Mouse (Mus musculus) layer of hippocampus, postnatal 25 days (tissue): ENCODE results near the gene Ccdc93. TPM values are rescaled to one million over a fixed set of nuclear protein-coding genes. Genes with fewer than 3 reads are reported as not detected.
A peak's percentile ranks its signal among the peaks of the same experiment; 100 is the strongest.

Source experiments
- DNase-seq, 2 experiments: peaks; one replicate each; pipeline ENCODE4 v3.0.0; 2022; ENCODE audit warnings: mixed read lengths in 2 of 2, low spot score in 1 of 2; ENCODE audit errors: extremely low spot score in 1 of 2
- total RNA-seq, 2 experiments: library from RNA; stranded (reverse); gene quantifications; 2 replicates each; pipeline ENCODE4 v1.2.3; 2021

Gene Ccdc93
- total RNA-seq, 2 experiments from 2014 or later: 25.3 to 29.1 TPM

DNA sequence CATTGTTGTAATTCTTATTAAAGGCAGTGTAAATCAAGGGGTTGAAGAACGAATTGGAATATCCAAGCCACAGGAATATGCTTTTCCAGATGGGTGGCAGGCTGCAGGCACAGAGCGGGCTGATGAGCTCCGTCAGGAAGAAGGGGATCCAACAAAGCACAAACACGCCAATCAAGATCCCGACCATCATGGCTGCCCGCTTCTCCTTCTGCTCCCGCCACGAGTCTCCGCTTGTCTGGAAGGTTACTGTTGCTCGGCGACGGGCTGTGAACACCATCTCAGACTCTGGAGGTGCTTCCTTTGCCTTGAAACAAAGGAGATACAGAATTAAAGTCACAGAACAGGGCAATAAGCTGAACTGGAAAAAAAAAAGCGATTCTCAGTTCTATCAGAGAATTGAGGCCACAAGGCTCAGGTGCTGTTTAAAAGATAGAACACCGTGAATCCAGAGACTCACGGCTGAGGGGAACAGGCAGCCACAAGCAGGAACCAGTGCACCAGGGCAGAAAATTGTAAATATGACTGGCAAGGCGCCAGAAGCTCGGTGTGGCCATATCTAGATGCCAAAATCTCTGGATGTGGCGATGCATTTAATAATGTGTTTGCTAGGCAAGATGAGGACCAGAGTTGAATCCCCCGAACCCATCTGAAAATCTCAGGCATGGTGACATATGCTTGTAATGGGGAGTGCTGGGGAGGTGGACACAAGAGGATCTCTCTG, 79.7 kb downstream of the Ccdc93 start:
- DNase-seq: no peak

DNA sequence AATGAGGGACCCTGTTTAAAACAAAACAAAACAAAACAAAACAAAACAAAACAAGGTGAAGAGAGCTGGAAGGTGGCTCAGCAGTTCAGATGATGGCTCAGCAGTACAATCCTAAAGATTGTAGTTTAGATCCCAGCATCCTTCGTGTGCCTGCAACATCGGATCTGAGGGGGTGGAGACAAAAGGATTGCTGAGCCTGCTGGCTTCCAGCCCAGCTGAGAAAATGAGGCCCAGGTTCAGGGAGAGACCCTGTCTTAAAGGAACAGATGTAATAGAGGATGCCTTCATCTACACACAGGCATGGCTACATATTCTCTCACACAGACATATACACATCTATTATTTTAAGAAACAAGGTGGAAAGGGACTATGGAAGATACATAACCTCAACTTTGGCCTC, 80.3 kb downstream of the Ccdc93 start:
- no peak for DNase-seq

DNA sequence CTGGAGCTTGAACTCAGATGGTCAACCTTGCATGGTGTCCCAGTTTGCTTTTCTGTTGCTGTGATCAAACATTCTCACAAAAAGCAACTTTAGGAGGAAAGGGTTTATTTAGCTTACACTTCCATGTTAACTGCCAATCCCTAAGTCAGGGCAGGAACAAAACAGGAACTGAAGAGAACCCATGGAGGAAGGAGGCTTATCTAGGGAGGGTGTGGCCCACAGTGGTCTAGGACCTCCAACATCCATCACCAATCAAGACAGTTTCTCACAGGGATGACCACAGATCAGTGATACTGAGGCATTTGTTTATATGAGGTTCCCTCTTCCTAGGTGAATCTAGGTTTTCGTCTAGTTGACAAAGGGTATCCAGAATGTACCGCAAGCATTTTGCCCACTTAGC, 81.1 kb downstream of the Ccdc93 start:
- no peak for DNase-seq

DNA sequence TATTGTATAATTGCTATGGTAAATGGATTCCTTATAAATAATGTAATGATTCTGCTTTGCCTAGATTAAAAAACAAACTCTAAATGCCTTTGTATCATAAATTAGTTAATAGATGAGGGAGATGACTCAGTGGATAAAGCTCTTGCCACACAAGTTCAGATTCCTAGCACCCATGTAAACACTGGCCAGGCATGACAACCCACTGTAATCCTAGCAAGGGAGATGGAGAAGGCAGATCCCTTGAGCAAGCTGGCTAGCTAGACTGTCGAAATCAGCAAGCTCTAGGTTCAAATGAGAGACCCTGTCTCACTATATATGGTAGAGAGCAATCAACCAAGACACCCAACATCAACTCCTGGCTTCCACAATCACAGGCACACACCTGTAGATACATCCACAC, 87.8 kb downstream of the Ccdc93 start:
- DNase-seq: no peak

DNA sequence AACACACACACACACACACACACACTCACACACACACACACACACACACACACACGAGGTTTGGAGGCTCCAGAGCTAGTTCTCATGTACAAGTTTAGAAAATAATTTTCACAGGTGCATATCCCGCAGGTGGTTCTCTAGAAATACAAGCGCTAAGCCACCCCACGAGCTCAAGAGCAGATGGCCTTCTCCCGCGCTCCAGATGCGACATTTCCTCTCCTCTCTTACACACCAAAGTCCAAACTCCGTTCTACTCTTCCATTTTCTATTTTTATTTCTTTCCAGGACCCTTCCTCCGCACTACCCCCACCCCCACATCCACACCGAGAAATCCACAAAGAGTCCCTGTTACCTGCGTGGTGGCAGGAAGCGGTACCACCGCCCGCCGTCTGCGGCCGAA, 96.2 kb downstream of the Ccdc93 start:
- no peak for DNase-seq

DNA sequence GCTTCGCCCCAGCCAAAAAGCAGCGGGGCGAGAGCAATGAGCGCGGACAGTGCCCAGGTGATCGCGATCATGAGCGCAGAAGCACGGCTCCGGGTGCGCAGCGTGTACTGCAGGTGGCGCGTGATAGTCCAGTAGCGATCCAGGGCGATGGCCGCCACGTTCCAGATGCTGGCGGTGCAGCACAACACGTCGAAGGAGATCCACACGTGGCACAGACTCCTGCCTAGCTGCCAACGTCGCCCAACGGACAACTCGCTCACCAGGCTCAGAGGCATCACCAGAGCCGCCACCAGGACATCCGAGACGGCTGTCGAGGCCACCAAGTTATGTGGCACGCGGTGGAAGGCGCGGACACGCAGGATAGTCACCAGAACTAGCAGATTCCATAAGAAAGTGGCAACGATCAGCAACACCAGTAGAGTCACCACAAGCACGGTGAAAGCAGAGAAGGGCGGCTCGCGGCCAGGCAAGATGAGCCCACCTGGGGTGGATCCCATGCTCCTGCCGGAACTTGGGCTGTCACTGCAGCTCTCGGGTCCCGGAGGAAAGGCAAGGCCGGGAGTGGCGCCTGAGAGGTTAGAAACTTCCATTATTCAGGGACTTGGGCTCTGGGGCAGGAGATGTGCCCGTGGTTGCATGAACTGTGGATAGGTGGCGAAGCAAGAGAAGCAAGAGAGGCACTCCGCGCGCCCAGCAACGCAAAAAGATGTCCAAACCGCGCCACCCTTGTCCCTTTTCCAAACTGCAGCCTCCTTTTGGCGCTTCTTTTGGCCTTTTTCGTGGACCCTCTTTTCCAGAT, 97.0 kb downstream of the Ccdc93 start:
- DNase-seq: peak in 1 of 2 experiments; percentile 18

DNA sequence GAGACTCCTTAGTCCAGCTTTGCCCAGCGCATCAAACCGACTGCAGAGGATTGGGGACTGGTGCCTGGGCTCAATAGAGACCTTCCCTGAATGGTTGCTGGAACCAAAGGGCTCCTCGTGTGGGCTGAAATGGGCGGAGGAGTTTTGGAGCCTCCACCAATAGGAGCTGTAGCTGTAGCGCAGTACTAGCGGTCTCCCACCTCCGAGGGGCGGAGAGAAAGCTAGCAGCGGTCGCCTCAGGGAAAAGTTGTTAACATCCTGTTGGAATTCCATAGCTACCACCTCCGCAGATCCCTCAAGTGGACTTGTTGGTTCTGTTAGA, 97.5 kb downstream of the Ccdc93 start, which contains the start of gene Htr5b:
Htr5b (minus strand) TSS at position 67 of the 322 bp plus-strand sequence.
- DNase-seq: peak; percentile 19 to 29

DNA sequence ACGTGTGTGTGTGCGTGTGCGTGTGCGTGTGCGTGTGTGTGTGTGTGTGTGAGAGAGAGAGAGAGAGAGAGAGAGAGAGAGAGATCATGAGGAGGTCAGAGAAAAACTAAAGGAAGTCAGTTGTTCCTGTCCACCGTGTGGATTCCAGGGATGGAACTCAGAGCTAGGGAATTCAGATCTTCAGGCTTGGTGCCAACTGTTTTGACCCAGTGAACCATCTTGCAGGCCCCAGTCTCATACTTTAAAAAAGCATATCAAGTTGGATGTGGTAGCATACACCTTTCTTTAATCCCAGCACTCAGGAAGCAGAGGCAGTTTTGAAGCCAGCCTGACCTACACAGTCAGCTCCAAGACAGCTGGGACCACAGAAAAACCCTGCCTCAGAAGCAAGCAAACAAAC, 98.4 kb downstream of the Ccdc93 start:
- no peak for DNase-seq

DNA sequence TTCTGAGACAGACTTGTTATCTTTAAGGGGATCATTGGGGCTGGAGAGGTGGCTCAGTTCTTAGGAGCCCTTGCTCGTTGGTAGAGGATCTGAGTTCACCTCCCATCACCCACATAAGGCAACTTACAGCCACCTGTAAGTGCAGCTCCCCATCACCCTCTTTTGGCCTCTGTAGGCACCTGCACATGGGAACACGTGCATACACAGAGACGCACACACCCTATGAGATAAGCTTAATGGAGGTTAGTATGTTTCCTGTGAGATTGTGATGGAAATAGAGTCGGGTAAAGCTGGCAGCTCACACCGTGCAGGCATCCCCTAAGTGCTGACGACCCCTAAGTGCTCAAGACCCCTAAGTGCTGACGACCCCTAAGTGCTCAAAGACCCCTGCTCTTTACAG, 100.6 kb downstream of the Ccdc93 start:
- DNase-seq: no peak

DNA sequence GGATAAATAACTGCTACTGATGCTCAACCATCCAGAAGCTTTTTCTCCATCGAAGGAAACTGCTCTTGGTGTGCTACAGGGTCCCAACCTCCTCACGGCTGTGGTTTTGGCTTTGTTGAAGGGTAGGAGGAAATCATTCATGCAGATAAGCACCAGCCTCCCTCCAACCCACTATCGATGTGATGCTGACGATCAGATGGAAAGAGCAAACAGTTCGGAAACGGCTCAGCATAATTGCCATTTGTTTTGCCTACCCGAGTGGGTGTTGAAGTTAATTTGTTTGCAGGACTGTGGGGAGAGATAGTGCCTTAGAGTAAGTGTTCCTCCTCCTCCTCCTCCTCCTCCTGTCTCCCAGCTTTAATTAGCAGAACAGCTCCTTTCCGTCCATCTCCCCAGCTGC, 109.5 kb downstream of the Ccdc93 start:
- DNase-seq: no peak

DNA sequence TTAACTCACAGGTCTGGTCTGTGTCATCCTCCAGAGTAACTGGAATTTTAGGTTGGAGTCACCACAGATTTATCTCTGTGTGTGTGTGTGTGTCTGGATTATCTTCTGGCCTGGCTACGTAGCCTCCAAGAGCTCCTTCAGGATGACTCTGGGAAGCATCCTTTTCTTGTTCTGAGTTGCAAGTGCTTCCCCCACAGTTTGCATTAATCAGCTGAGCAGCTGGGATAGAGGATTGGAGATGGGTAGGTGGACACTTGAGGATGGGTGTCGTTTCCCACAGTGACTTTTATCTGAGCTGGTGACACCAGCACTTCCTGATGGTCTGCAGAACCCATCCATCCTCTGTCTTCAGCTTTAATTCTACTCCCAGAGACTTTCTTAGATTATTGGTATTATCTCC, 116.0 kb downstream of the Ccdc93 start:
- DNase-seq: no peak

DNA sequence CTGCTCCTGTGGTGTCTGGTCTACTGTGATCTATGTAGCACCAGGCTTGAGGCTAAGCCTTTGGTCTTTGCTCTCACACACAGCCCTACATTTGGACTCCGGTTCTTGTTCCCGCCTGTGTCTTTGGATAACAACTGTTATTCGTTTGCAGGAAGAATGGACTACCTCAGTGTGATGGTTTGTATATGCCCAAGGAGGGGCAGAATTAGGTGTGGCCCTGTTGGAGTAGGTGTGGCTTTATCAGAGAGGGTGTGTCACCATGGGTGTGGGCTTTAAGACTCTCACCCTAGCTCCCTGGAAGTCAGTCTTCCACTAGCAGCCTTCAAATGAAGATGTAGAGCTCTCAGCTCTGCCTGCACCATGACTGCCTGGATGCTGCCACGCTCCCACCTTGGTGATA, 117.8 kb downstream of the Ccdc93 start:
- DNase-seq: no peak

DNA sequence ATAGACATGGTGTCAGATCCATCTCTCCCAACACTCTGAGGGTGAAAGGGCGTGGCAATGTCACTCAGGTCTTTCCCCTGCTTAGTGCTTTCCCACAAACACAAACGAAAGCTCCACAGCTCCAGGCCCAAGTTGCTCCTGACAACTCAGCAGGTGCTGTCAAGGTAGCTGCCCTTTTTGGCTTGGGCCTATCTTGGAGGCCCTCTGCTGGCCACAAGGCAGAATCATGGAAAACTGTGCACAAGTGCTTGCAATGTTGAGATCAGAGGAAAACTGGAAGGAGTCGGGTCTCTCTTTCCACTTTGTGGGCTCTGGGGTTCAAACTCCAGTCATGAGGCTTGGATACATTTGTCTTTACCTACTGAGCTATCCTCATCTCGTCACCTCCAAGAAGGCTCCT, 118.6 kb downstream of the Ccdc93 start:
- DNase-seq: no peak

DNA sequence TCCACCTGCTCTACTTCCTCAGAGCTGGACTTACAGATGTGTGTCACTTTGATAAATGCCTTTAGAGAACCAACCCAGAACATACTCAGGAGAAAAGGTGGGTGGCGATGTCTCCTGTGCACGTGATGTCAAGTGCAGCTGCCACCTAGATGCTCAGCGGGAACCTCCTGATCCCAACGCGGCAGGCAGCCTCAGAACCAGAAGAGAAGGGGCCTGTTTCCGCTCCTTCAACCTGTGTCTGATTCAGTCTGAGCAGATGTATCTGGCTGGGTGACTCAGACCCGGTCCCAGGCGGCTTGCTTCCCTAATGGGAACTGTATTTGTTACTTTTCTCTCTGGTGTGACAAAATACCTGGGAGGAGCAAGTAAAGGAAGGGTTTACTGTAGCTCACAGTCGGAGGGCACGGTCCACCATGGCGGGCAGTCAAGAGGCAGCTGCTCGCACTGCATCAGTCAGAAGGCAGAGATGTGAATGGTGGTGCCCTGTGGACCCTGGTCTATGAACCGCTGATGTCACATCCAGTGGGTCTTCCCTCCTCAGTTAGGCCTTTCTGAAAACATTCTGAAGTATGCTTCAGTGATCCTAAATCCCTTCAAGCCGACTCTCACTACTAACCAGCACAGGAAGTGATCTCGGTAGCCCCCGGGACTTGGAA, 120.1 kb downstream of the Ccdc93 start:
- DNase-seq: no peak

DNA sequence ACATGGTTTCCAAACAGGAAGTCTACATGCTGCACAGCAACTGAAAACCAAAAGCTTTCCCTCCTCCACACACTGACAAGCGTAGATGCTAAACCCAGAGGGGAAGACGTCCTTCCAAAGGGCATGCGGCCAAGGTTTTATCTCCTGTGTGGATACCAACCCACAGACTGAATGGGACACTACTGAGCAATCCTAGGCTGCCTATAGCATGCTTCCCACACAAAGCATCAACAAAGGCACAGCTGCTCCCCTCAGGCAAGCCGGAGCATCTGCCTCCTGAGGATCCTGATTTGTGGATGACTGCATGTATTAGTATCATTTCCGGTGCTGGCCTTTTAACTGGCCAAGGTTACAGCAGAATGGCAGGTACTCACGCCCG, 120.6 kb downstream of the Ccdc93 start:
- DNase-seq: no peak

Other genes starting within 250 kb of the Ccdc93 start
- 10 to 100 TPM; 72.7 to 79.0 TPM for gene Insig2, start 98.5 kb upstream of the Ccdc93 start, total RNA-seq
- 10 to 100 TPM in 1 of 2 experiments, 1 to 10 TPM in 1; 9.1 to 10.3 TPM for gene Htr5b, start 97.4 kb downstream of the Ccdc93 start, total RNA-seq
- gene Ddx18, start 136.9 kb downstream of the Ccdc93 start, total RNA-seq: 10 to 100 TPM; 25.7 to 26.3 TPM